Mouse (Mus musculus) hindbrain, embryonic 10.5 days (tissue): ENCODE data around the gene Rbm8a2. TPM values are rescaled to one million over a fixed set of nuclear protein-coding genes. Genes with fewer than 3 reads are reported as not detected.

Experiments used
- DNase-seq: peaks from one replicate; pipeline ENCODE4 v3.0.0-alpha.2; 2017; ENCODE audit warnings: low spot score
- H3K27ac ChIP-seq: fragments of 300-500 bp; sonication (generic); 2 replicates; pipeline ENCODE4 v1.5.1; 2016; ENCODE audit warnings: mild to moderate bottlenecking, moderate library complexity
- H3K27me3 ChIP-seq: fragments of 300-500 bp; sonication (generic); 2 replicates; pipeline ENCODE4 v1.6.1; 2016; ENCODE audit warnings: mild to moderate bottlenecking; ENCODE audit not compliant: poor library complexity, insufficient read depth, severe bottlenecking
- H3K36me3 ChIP-seq: fragments of 300-500 bp; sonication (generic); 2 replicates; pipeline ENCODE4 v1.6.1; 2016; ENCODE audit warnings: mild to moderate bottlenecking, moderate library complexity
- H3K4me1 ChIP-seq: fragments of 300-500 bp; sonication (generic); replicated peaks from 2 replicates; pipeline ENCODE4 v1.6.1; 2016; ENCODE audit warnings: mild to moderate bottlenecking
- H3K4me3 ChIP-seq: fragments of 300-500 bp; sonication (generic); 2 replicates; pipeline ENCODE4 v1.5.1; 2016; ENCODE audit warnings: mild to moderate bottlenecking, moderate library complexity
- H3K9me3 ChIP-seq: fragments of 300-500 bp; sonication (generic); 2 replicates; pipeline ENCODE4 v1.6.1; 2016; ENCODE audit warnings: mild to moderate bottlenecking, moderate library complexity
- WGBS: fragments of 180-500 bp; shearing (Covaris S2); methylation state at CpG from one replicate; pipeline ENCODE4 v1.1.7; 2016; 5-methylcytosine and 5-hydroxymethylcytosine counted together
- polyA plus RNA-seq: library from polyadenylated mRNA; unstranded; fragments of >200 nt; fragmentation: Nextera tagmentation; extraction: Ambion mirVana; gene quantifications from 2 replicates; pipeline ENCODE4 v1.2.1, GENCODE M21; 2016

Rbm8a2 gene
- polyA plus RNA-seq, 1 experiment from 2014 or later, result 0.63 TPM

GRCm38 (mm10) chr1:175970710-175971109, 8.2 kb downstream of the Rbm8a2 start:
- Histone ChIP-seq H3K9me3 (no peaks in the 10 kb centered on the region), H3K4me3 (no peak overlapping the region), H3K27me3 (no peaks in the 10 kb centered on the region), H3K27ac (no peak overlapping the region), H3K36me3 (no peaks in the 10 kb centered on the region), H3K4me1 (no peaks in the 10 kb centered on the region)
- 81% methylated on average over 5 of the region's 5 CpGs for WGBS
- no peak for DNase-seq

- H3K27ac ChIP-seq, result no peak overlapping the region
- no peaks in the 10 kb centered on the region for H3K9me3 ChIP-seq
- WGBS, result 87% methylated on average over 5 of the region's 5 CpGs
- DNase-seq, result no peak
- H3K4me3 ChIP-seq, result no peak overlapping the region
- no peaks in the 10 kb centered on the region for H3K27me3 ChIP-seq
- H3K4me1 ChIP-seq, result no peaks in the 10 kb centered on the region
- H3K36me3 ChIP-seq, result no peaks in the 10 kb centered on the region
Observed at GRCm38 (mm10) chr1:175967004-175967745, 11.7 kb downstream of the Rbm8a2 start.

- WGBS, result 92% methylated on average over 2 of the region's 2 CpGs
- no peak overlapping the region for H3K27ac ChIP-seq
- no peak overlapping the region for H3K4me3 ChIP-seq
- H3K36me3 ChIP-seq, result no peaks in the 10 kb centered on the region
- H3K4me1 ChIP-seq, result no peaks in the 10 kb centered on the region
- no peaks in the 10 kb centered on the region for H3K27me3 ChIP-seq
- DNase-seq, result no peak
- no peaks in the 10 kb centered on the region for H3K9me3 ChIP-seq
Observed at GRCm38 (mm10) chr1:175961786-175962185, 17.1 kb downstream of the Rbm8a2 start.

- 88% methylated on average over 2 of the region's 2 CpGs for WGBS
- Histone ChIP-seq H3K4me3 (no peak overlapping the region), H3K36me3 (no peaks in the 10 kb centered on the region), H3K4me1 (no peaks in the 10 kb centered on the region), H3K27ac (no peak overlapping the region), H3K27me3 (no peaks in the 10 kb centered on the region), H3K9me3 (no peaks in the 10 kb centered on the region)
- no peak for DNase-seq
Observed at GRCm38 (mm10) chr1:175950851-175951250, 28.1 kb downstream of the Rbm8a2 start.

GRCm38 (mm10) chr1:175950421-175950820, 28.5 kb downstream of the Rbm8a2 start:
- H3K4me3 ChIP-seq, result no peak overlapping the region
- no peaks in the 10 kb centered on the region for H3K36me3 ChIP-seq
- DNase-seq, result no peak
- no peak overlapping the region for H3K27ac ChIP-seq
- no peaks in the 10 kb centered on the region for H3K9me3 ChIP-seq
- no peaks in the 10 kb centered on the region for H3K4me1 ChIP-seq
- WGBS, result 74% methylated on average over 3 of the region's 3 CpGs
- H3K27me3 ChIP-seq, result no peaks in the 10 kb centered on the region

- 82% methylated on average over 4 of the region's 4 CpGs for WGBS
- Histone ChIP-seq H3K4me1 (no peaks in the 10 kb centered on the region), H3K9me3 (no peaks in the 10 kb centered on the region), H3K36me3 (no peaks in the 10 kb centered on the region), H3K4me3 (no peak overlapping the region), H3K27me3 (no peaks in the 10 kb centered on the region), H3K27ac (no peak overlapping the region)
- no peak for DNase-seq
Observed at GRCm38 (mm10) chr1:175946718-175947315, 32.1 kb downstream of the Rbm8a2 start.

GRCm38 (mm10) chr1:175943168-175943567, 35.7 kb downstream of the Rbm8a2 start:
- 91% methylated on average over 7 of the region's 7 CpGs for WGBS
- no peaks in the 10 kb centered on the region for H3K27me3 ChIP-seq
- no peaks in the 10 kb centered on the region for H3K9me3 ChIP-seq
- H3K27ac ChIP-seq, result no peak overlapping the region
- H3K36me3 ChIP-seq, result no peaks in the 10 kb centered on the region
- DNase-seq, result no peak
- H3K4me1 ChIP-seq, result no peaks in the 10 kb centered on the region
- no peak overlapping the region for H3K4me3 ChIP-seq

GRCm38 (mm10) chr1:175938731-175939130, 40.2 kb downstream of the Rbm8a2 start:
- no peaks in the 10 kb centered on the region for H3K4me1 ChIP-seq
- no peak overlapping the region for H3K27ac ChIP-seq
- H3K27me3 ChIP-seq, result no peaks in the 10 kb centered on the region
- no peak for DNase-seq
- no peak overlapping the region for H3K4me3 ChIP-seq
- no peaks in the 10 kb centered on the region for H3K9me3 ChIP-seq
- WGBS, result 77% methylated on average over 3 of the region's 3 CpGs
- H3K36me3 ChIP-seq, result no peaks in the 10 kb centered on the region

GRCm38 (mm10) chr1:175936282-175936737, 42.6 kb downstream of the Rbm8a2 start:
- Histone ChIP-seq H3K27ac (no peak overlapping the region), H3K4me1 (no peaks in the 10 kb centered on the region), H3K9me3 (no peaks in the 10 kb centered on the region), H3K27me3 (no peaks in the 10 kb centered on the region), H3K36me3 (no peaks in the 10 kb centered on the region), H3K4me3 (peak overlapping the region; percentile 33)
- 12% methylated on average over 11 of the region's 11 CpGs for WGBS
- peak; percentile 65 for DNase-seq

GRCm38 (mm10) chr1:175931391-175931790, 47.5 kb downstream of the Rbm8a2 start:
- H3K27ac ChIP-seq, result no peak overlapping the region
- H3K4me1 ChIP-seq, result no peaks in the 10 kb centered on the region
- 94% methylated on average over 5 of the region's 5 CpGs for WGBS
- no peak for DNase-seq
- H3K36me3 ChIP-seq, result no peaks in the 10 kb centered on the region
- H3K9me3 ChIP-seq, result no peaks in the 10 kb centered on the region
- H3K4me3 ChIP-seq, result no peak overlapping the region
- no peaks in the 10 kb centered on the region for H3K27me3 ChIP-seq

Other genes with a start within 250 kb of the Rbm8a2 start
- gene Exo1, start 98.5 kb downstream of the Rbm8a2 start, polyA plus RNA-seq, result 85.3 and 130 TPM in 2 replicates
- gene Gm38100, start 58.8 kb downstream of the Rbm8a2 start, polyA plus RNA-seq, result 0.17 and 0.18 TPM in 2 replicates